Mouse (Mus musculus) embryonic facial prominence, embryonic 14.5 days (tissue): ENCODE data around the gene Ttc37. TPM values are rescaled to one million over a fixed set of nuclear protein-coding genes. Genes with fewer than 3 reads are reported as not detected.

Experiments used
- ATAC-seq: fragments of 200-750 bp; cut with Nextera tagmentation; 2 replicates; pipeline ENCODE4 v1.8.0; 2017; ENCODE audit warnings: low read depth, moderate number of reproducible peaks, moderate TSS enrichment
- DNase-seq: peaks from one replicate; pipeline ENCODE4 v3.0.0-alpha.2; 2015; ENCODE audit warnings: low spot score
- H3K27ac ChIP-seq: fragments of 300-500 bp; sonication (generic); replicated peaks from 2 replicates; pipeline ENCODE4 v1.5.1; 2014; ENCODE audit warnings: low read depth, mild to moderate bottlenecking, low read length, moderate library complexity
- H3K27me3 ChIP-seq: fragments of 300-500 bp; sonication (generic); replicated peaks from 2 replicates; pipeline ENCODE4 v1.6.1; 2014; ENCODE audit warnings: low read length; ENCODE audit not compliant: control insufficient read depth, insufficient read depth
- H3K36me3 ChIP-seq: fragments of 300-500 bp; sonication (generic); 2 replicates; pipeline ENCODE4 v1.6.1; 2014; ENCODE audit warnings: low read length, mixed read lengths; ENCODE audit not compliant: control insufficient read depth, insufficient read depth
- H3K4me1 ChIP-seq: fragments of 300-500 bp; sonication (generic); 2 replicates; pipeline ENCODE4 v1.6.1; 2014; ENCODE audit warnings: antibody characterized with exemption, low read length; ENCODE audit not compliant: control insufficient read depth, insufficient read depth
- H3K4me2 ChIP-seq: fragments of 300-500 bp; sonication (generic); 2 replicates; pipeline ENCODE4 v1.6.1; 2014; ENCODE audit warnings: low read depth, mild to moderate bottlenecking, low read length, moderate library complexity, mixed read lengths
- H3K4me3 ChIP-seq: fragments of 300-500 bp; sonication (generic); 2 replicates; pipeline ENCODE4 v1.5.1; 2014; ENCODE audit warnings: low read depth, mild to moderate bottlenecking, low read length
- H3K9ac ChIP-seq: fragments of 300-500 bp; sonication (generic); 2 replicates; pipeline ENCODE4 v1.6.1; 2014; ENCODE audit warnings: low read depth, mild to moderate bottlenecking, low read length, moderate library complexity, mixed read lengths
- H3K9me3 ChIP-seq: fragments of 300-500 bp; sonication (generic); 2 replicates; pipeline ENCODE4 v1.6.1; 2016; ENCODE audit warnings: low read length; ENCODE audit not compliant: control insufficient read depth
- WGBS: fragments of 180-500 bp; shearing (Covaris S2); extraction: QIAGEN DNeasy Blood & Tissue Kit; methylation state at CpG from one replicate; pipeline ENCODE4 v1.1.7; 2014; 5-methylcytosine and 5-hydroxymethylcytosine counted together
- polyA plus RNA-seq: library from polyadenylated mRNA; unstranded; fragments of >200 nt; fragmentation: Nextera tagmentation; extraction: Ambion mirVana; gene quantifications from 2 replicates; pipeline ENCODE4 v1.2.1, GENCODE M21; 2014

Gene Ttc37
- polyA plus RNA-seq, 1 experiment from 2014 or later = 19.6 TPM

DNA sequence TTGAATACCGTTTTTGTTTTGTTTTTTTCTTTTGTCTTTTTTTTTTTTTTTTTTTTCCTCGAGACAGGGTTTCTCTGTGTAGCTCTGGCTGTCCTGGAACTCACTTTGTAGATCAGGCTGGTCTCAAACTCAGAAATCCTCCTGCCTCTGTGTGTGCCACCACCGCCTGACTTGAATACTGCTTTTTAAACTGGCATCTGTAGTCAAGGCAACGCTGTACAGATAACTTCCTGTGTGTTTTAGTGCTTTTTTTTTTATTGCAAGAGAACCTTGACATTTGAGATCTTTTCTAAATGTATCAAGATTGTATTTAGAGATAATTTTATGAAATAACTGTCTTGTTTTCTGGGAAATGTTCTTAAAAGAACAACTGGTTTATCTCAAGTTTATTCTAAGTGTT is 33.9 kb downstream of the Ttc37 start:
- H3K36me3 ChIP-seq = peaks cover 81% of the 10 kb centered on the region
- no peaks in the 10 kb centered on the region for H3K9me3 ChIP-seq
- H3K27me3 ChIP-seq = no peaks in the 10 kb centered on the region
- no peak overlapping the region for H3K4me3 ChIP-seq
- ATAC-seq (no peak), DNase-seq (no peak)
- WGBS = 86% methylated on average over 4 of the region's 4 CpGs
- H3K4me1 ChIP-seq = no peaks in the 10 kb centered on the region
- no peak overlapping the region for H3K4me2 ChIP-seq
- no peak overlapping the region for H3K9ac ChIP-seq
- H3K27ac ChIP-seq = no peak overlapping the region

- ATAC-seq = no peak
- WGBS = 80% methylated on average over 3 of the region's 3 CpGs
- H3K36me3 ChIP-seq = peaks cover 70% of the 10 kb centered on the region
Measured at GRCm38 (mm10) chr13:76138862-76139261, 40.3 kb downstream of the Ttc37 start.

GRCm38 (mm10) chr13:76141117-76141808 is 42.7 kb downstream of the Ttc37 start:
- Histone ChIP-seq H3K9ac (no peak overlapping the region), H3K27me3 (no peaks in the 10 kb centered on the region), H3K36me3 (peaks cover 60% of the 10 kb centered on the region), H3K27ac (no peak overlapping the region), H3K9me3 (no peaks in the 10 kb centered on the region), H3K4me3 (no peak overlapping the region), H3K4me2 (no peak overlapping the region), H3K4me1 (no peaks in the 10 kb centered on the region)
- DNase-seq = no peak
- no peak for ATAC-seq
- 93% methylated on average over 12 of the region's 12 CpGs for WGBS

More at GRCm38 (mm10) chr13:76138862-76139261, 40.3 kb downstream of the Ttc37 start:
- H3K9ac ChIP-seq = no peak overlapping the region
- H3K9me3 ChIP-seq = no peaks in the 10 kb centered on the region
- H3K4me1 ChIP-seq = no peaks in the 10 kb centered on the region
- H3K27ac ChIP-seq = no peak overlapping the region
- no peak for DNase-seq
- H3K4me3 ChIP-seq = no peak overlapping the region
- no peak overlapping the region for H3K4me2 ChIP-seq
- no peaks in the 10 kb centered on the region for H3K27me3 ChIP-seq

- H3K4me1 ChIP-seq = no peaks in the 10 kb centered on the region
- ATAC-seq (no peak), DNase-seq (no peak)
- no peaks in the 10 kb centered on the region for H3K27me3 ChIP-seq
- no peaks in the 10 kb centered on the region for H3K9me3 ChIP-seq
- no peak overlapping the region for H3K9ac ChIP-seq
- H3K4me3 ChIP-seq = no peak overlapping the region
- WGBS = 89% methylated on average over 5 of the region's 5 CpGs
- H3K4me2 ChIP-seq = no peak overlapping the region
- no peak overlapping the region for H3K27ac ChIP-seq
- H3K36me3 ChIP-seq = peaks cover 70% of the 10 kb centered on the region
Measured at GRCm38 (mm10) chr13:76150483-76150882, 51.9 kb downstream of the Ttc37 start.

DNA sequence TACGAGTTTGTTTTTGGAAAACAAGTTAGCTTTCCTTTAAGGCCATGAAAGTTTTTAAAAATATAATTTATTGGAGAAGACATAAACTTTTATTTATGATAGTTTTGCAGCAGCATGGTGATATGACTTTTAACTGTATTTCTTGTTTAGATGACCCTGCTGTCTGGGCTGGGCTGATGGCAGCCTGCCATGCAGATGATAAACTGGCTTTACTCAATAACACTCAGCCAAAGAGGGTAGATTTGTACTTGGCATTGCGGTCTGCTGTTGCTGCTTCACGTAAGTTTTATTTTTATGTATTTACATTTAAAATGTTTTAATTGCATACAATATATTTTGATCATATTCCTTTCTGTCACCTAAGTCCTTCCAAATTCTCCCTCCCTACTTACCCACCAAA is 58.6 kb downstream of the Ttc37 start:
- Histone ChIP-seq H3K9me3 (no peaks in the 10 kb centered on the region), H3K4me1 (no peaks in the 10 kb centered on the region), H3K27ac (no peak overlapping the region), H3K4me2 (no peak overlapping the region), H3K36me3 (peaks cover 69% of the 10 kb centered on the region), H3K27me3 (no peaks in the 10 kb centered on the region), H3K9ac (no peak overlapping the region), H3K4me3 (no peak overlapping the region)
- WGBS = 92% methylated on average over 3 of the region's 3 CpGs
- no peak for DNase-seq
- no peak for ATAC-seq

GRCm38 (mm10) chr13:76157508-76157907 is 59.0 kb downstream of the Ttc37 start:
- no peaks in the 10 kb centered on the region for H3K27me3 ChIP-seq
- no peaks in the 10 kb centered on the region for H3K9me3 ChIP-seq
- H3K36me3 ChIP-seq = peaks cover 72% of the 10 kb centered on the region
- WGBS = 94% methylated on average over 1 of the region's 1 CpGs
- H3K4me1 ChIP-seq = no peaks in the 10 kb centered on the region
- H3K27ac ChIP-seq = no peak overlapping the region
- ATAC-seq (no peak), DNase-seq (no peak)
- H3K9ac ChIP-seq = no peak overlapping the region
- no peak overlapping the region for H3K4me2 ChIP-seq
- no peak overlapping the region for H3K4me3 ChIP-seq

GRCm38 (mm10) chr13:76160587-76160986 is 62.1 kb downstream of the Ttc37 start:
- ATAC-seq = peak; percentile 65; the same call in 1 of the 2 replicates

GRCm38 (mm10) chr13:76174297-76174696 is 75.8 kb downstream of the Ttc37 start:
- H3K9ac ChIP-seq = no peak overlapping the region
- no peaks in the 10 kb centered on the region for H3K27me3 ChIP-seq
- H3K36me3 ChIP-seq = peaks cover 45% of the 10 kb centered on the region
- DNase-seq (no peak), ATAC-seq (no peak)
- no peak overlapping the region for H3K4me2 ChIP-seq
- no peaks in the 10 kb centered on the region for H3K4me1 ChIP-seq
- no peak overlapping the region for H3K4me3 ChIP-seq
- H3K27ac ChIP-seq = no peak overlapping the region
- H3K9me3 ChIP-seq = peaks cover 14% of the 10 kb centered on the region

More at GRCm38 (mm10) chr13:76160587-76160986, 62.1 kb downstream of the Ttc37 start:
- WGBS = 80% methylated on average over 2 of the region's 2 CpGs
- H3K36me3 ChIP-seq = peaks cover 71% of the 10 kb centered on the region
- no peak overlapping the region for H3K4me3 ChIP-seq
- DNase-seq = peak; percentile 30
- no peak overlapping the region for H3K4me2 ChIP-seq
- H3K4me1 ChIP-seq = no peaks in the 10 kb centered on the region
- H3K27ac ChIP-seq = no peak overlapping the region
- H3K9ac ChIP-seq = no peak overlapping the region
- no peaks in the 10 kb centered on the region for H3K27me3 ChIP-seq
- H3K9me3 ChIP-seq = no peaks in the 10 kb centered on the region

- H3K27ac ChIP-seq = no peak overlapping the region
- H3K4me2 ChIP-seq = no peak overlapping the region
- no peak overlapping the region for H3K4me3 ChIP-seq
- DNase-seq (no peak), ATAC-seq (no peak)
- peaks cover 54% of the 10 kb centered on the region for H3K36me3 ChIP-seq
- H3K4me1 ChIP-seq = no peaks in the 10 kb centered on the region
- WGBS = 98% methylated on average over 5 of the region's 5 CpGs
- no peak overlapping the region for H3K9ac ChIP-seq
- H3K27me3 ChIP-seq = no peaks in the 10 kb centered on the region
- peaks cover 14% of the 10 kb centered on the region for H3K9me3 ChIP-seq
Measured at GRCm38 (mm10) chr13:76178700-76179099, 80.2 kb downstream of the Ttc37 start.
